ENCODE assay signal across 8 mouse cellular contexts in the genomic region with DNA sequence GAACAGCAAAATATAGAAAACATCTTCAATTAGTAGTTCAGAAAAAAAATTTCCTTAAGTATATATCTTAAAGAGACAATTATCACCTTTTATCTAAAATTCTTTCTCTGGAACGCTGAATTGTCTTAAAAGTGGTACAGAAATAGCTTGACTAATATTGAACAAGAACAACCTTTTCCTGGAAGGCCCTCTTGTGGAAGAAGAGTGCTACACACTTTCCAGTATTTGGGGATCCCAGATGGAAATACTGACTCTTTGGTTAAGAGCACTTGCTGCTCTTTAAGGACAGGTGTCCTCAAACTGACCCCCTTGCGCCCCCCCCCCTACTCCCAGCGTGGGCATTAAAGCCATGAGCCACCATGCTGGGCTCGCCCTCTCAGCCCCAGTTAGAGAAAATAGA. TPM values are rescaled to one million over a fixed set of nuclear protein-coding genes. Genes with fewer than 3 reads are reported as not detected.
DNase-seq lines count a peak whose midpoint lies in the region; ATAC-seq and TF ChIP-seq lines count a peak whose summit lies in the region.
"Had no signal": no experiment of that assay in that cellular context is flagged by ENCODE, and none has a peak within 500 bp of the region (broad histone marks: within the 10 kb centered on the region; RNA-seq: fewer than 3 reads in every experiment).

No protein-coding gene starts in this region.

- no peak overlapping the region for H3K27ac ChIP-seq in kidney, adult 2 months (ENCODE audit: insufficient read depth, low read depth, low read length)
- H3K27ac ChIP-seq in kidney, embryonic 14.5 days (ENCODE audit: low read depth, low read length) = no peak overlapping the region
- no peak overlapping the region for H3K27ac ChIP-seq in layer of hippocampus, adult 2 months

- H3K9ac ChIP-seq in kidney, embryonic 14.5 days (ENCODE audit: low read depth, low read length) = no peak overlapping the region

- no peak overlapping the region for H3K4me2 ChIP-seq in kidney, embryonic 14.5 days (replicated peaks; ENCODE audit: low read depth, low read length)

- H3K4me3 ChIP-seq in kidney, adult 2 months (ENCODE audit: insufficient read depth, low read depth, low read length) = no peak overlapping the region
- no peak overlapping the region for H3K4me3 ChIP-seq in kidney, embryonic 14.5 days (ENCODE audit: low read length)
- no peak overlapping the region for H3K4me3 ChIP-seq in layer of hippocampus, adult 2 months
- H3K4me3 ChIP-seq: erythroblast, embryonic 14.5 days had no signal

- no peak for TF ChIP-seq CTCF in kidney, adult 2 months (conservative IDR thresholded peaks at IDR 0.05; ENCODE audit: insufficient read depth, insufficient read length, low read depth, low read length)
- peak; percentile 89 for TF ChIP-seq CTCF in layer of hippocampus, adult 2 months (conservative IDR thresholded peaks at IDR 0.05)

- peak; percentile 66 for DNase-seq in kidney, adult 2 months
- peak; percentile 14 for DNase-seq in Muller cell, postnatal 12 days (ENCODE audit: inconsistent ontology term)
- peak; percentile 50 to 51 for DNase-seq in layer of hippocampus, adult 2 months (ENCODE audit: low spot score in 2 of 2)
- no peak for DNase-seq in urinary bladder, adult 18-20 months (ENCODE audit: low spot score in 2 of 2)
- DNase-seq in gastrocnemius, postnatal 36 days = no peak

- WGBS in kidney, adult 2 months = 42% methylated on average over 4 of the region's 4 CpGs
- 67% methylated on average over 4 of the region's 4 CpGs for WGBS in kidney, embryonic 14.5 days

- intact Hi-C loops in gastrocnemius, postnatal 36 days (cut with DNase I) = loop anchor here (1.0 to 5.0 kb wide), 2 partner anchors 218 to 309 kb away; no protein-coding TSS in a partner anchor

- H3K4me1 ChIP-seq in kidney, adult 2 months (ENCODE audit: control insufficient read depth, insufficient read depth, low read length) = no peaks in the 10 kb centered on the region
- H3K4me1 ChIP-seq in kidney, embryonic 14.5 days (ENCODE audit: control insufficient read depth, insufficient read depth, low read length) = no peaks in the 10 kb centered on the region

- ATAC-seq in kidney, embryonic 14.5 days (ENCODE audit: low FRiP score, low TSS enrichment) = no peak
- ATAC-seq in cerebellum, adult (ENCODE audit: insufficient number of reproducible peaks, low FRiP score, low TSS enrichment) = peak; percentile 31; the same call in 1 of the 2 replicates

- no peaks in the 10 kb centered on the region for H3K27me3 ChIP-seq in kidney, adult 2 months (replicated peaks; ENCODE audit: control insufficient read depth, insufficient read depth, low read length)
- no peaks in the 10 kb centered on the region for H3K27me3 ChIP-seq in kidney, embryonic 14.5 days (ENCODE audit: control insufficient read depth, insufficient read depth, low read length)

- TF ChIP-seq POLR2A in kidney, adult 2 months (IDR thresholded peaks at IDR 0.05; ENCODE audit: low read depth, low read length) = no peak

- H3K36me3 ChIP-seq in kidney, adult 2 months (ENCODE audit: control insufficient read depth, insufficient read depth, low read length) = no peaks in the 10 kb centered on the region; the same call in 1 of the 2 replicates
- peaks cover 36% of the 10 kb centered on the region for H3K36me3 ChIP-seq in kidney, embryonic 14.5 days (ENCODE audit: control insufficient read depth, insufficient read depth, low read length)

- no peaks in the 10 kb centered on the region for H3K9me3 ChIP-seq in kidney, embryonic 14.5 days (ENCODE audit: control insufficient read depth, low read length)

RNA-seq across cellular contexts. Expression of a gene that starts 48.6 kb away (rescaled TPM):
- 2.8 and 3.3 TPM in 2 replicates for polyA plus RNA-seq in kidney, adult 2 months (2012; rRNA removed)
- 23.4 and 41.9 TPM in 2 replicates for polyA plus RNA-seq in kidney, embryonic 14.5 days (2014; fragmentation: Nextera tagmentation; extraction: Ambion mirVana)
- total RNA-seq in layer of hippocampus, adult 2 months (2021) = 10 to 100 TPM; 31.7 to 40.8 TPM
- total RNA-seq in gastrocnemius, postnatal 36 days (2021) = 10 to 100 TPM; 13.4 to 14.0 TPM

Comparison
In these comparisons a context has a peak if more than half of its experiments do, and no peak if none do; other contexts are left out.
1. DNase-seq: peak in kidney, adult 2 months (single experiment), Muller cell, postnatal 12 days (single experiment) and layer of hippocampus, adult 2 months (2 of 2); none in urinary bladder, adult 18-20 months (0 of 2) and gastrocnemius, postnatal 36 days (0 of 2).